Mouse (Mus musculus) T-cell, adult 2 months (primary cell): ENCODE results near the gene Omt2a.
"Not testable (repeated sequence)": the region's sequence is repeated elsewhere in the genome, so short reads cannot be mapped to it uniquely, and the experiment has no call there.

Experiments
- DNase-seq: peaks from one replicate; pipeline ENCODE4 v3.0.0; 2022; ENCODE audit warnings: low spot score

Omt2a gene

GRCm38 (mm10) chr9:78296089-78296488 lies 18.5 kb downstream of the Omt2a start:
- not testable (repeated sequence) for DNase-seq

- not testable (repeated sequence) for DNase-seq
Measured at GRCm38 (mm10) chr9:78294781-78295180, 19.8 kb downstream of the Omt2a start.

GRCm38 (mm10) chr9:78293683-78294082 lies 20.9 kb downstream of the Omt2a start:
- DNase-seq = not testable (repeated sequence)

- DNase-seq = not testable (repeated sequence)
Measured at GRCm38 (mm10) chr9:78292462-78292861, 22.1 kb downstream of the Omt2a start.

- DNase-seq = not testable (repeated sequence)
Measured at GRCm38 (mm10) chr9:78289723-78290122, 24.9 kb downstream of the Omt2a start, which contains the start of gene Gm10639. Gene Gm10639 (plus strand): TSS chr9:78289923.

GRCm38 (mm10) chr9:78289063-78289462 lies 25.5 kb downstream of the Omt2a start:
- not testable (repeated sequence) for DNase-seq

GRCm38 (mm10) chr9:78282002-78282711 lies 32.4 kb downstream of the Omt2a start:
- DNase-seq = not testable (repeated sequence)

- DNase-seq = not testable (repeated sequence)
Measured at GRCm38 (mm10) chr9:78270945-78271344, 43.7 kb downstream of the Omt2a start.
